Mouse (Mus musculus): ENCODE data around the gene Plekhm3.

- no peak for TF ChIP-seq GATA1 (IDR thresholded peaks at IDR 0.05; ENCODE audit: borderline replicate concordance, low read length)
- TF ChIP-seq FLI1 (IDR thresholded peaks at IDR 0.05; ENCODE audit: low read length), result no peak
Observed at GRCm38 (mm10) chr1:64924283-64924682, 32.3 kb downstream of the Plekhm3 start.
